Mouse (Mus musculus) midbrain, postnatal 0 days (tissue): ENCODE data around the gene Myo16. TPM values are rescaled to one million over a fixed set of nuclear protein-coding genes. Genes with fewer than 3 reads are reported as not detected.
A peak's percentile ranks its signal among the peaks of the same experiment; 100 is the strongest.

Experiments used
- ATAC-seq: fragments of 200-750 bp; cut with Nextera tagmentation; 2 replicates; pipeline ENCODE4 v1.8.0; 2017; ENCODE audit warnings: moderate number of reproducible peaks, mild to moderate bottlenecking, moderate TSS enrichment, moderate library complexity; ENCODE audit not compliant: low FRiP score
- DNase-seq: peaks from one replicate; pipeline ENCODE4 v3.0.0-alpha.2; 2015; ENCODE audit warnings: low spot score
- H3K27ac ChIP-seq: fragments of 300-500 bp; sonication (generic); 2 replicates; pipeline ENCODE4 v1.5.1; 2014; ENCODE audit warnings: low read depth, mild to moderate bottlenecking, low read length, mixed read lengths
- H3K27me3 ChIP-seq: fragments of 300-500 bp; sonication (generic); 2 replicates; pipeline ENCODE4 v1.6.1; 2014; ENCODE audit warnings: low read length, control low read depth, mixed read lengths; ENCODE audit not compliant: insufficient read depth
- H3K36me3 ChIP-seq: fragments of 300-500 bp; sonication (generic); 2 replicates; pipeline ENCODE4 v1.6.1; 2014; ENCODE audit warnings: low read length, control low read depth, mixed read lengths; ENCODE audit not compliant: insufficient read depth
- H3K4me1 ChIP-seq: fragments of 300-500 bp; sonication (generic); 2 replicates; pipeline ENCODE4 v1.6.1; 2014; ENCODE audit warnings: mild to moderate bottlenecking, control low read depth, antibody characterized with exemption, low read length, mixed read lengths; ENCODE audit not compliant: insufficient read depth
- H3K4me2 ChIP-seq: fragments of 300-500 bp; sonication (generic); 2 replicates; pipeline ENCODE4 v1.6.1; 2014; ENCODE audit warnings: low read depth, mild to moderate bottlenecking, low read length, mixed read lengths; ENCODE audit not compliant: poor library complexity, severe bottlenecking
- H3K4me3 ChIP-seq: fragments of 300-500 bp; sonication (generic); 2 replicates; pipeline ENCODE4 v1.5.1; 2014; ENCODE audit warnings: low read depth, mild to moderate bottlenecking, low read length, moderate library complexity
- H3K9ac ChIP-seq: fragments of 300-500 bp; sonication (generic); replicated peaks from 2 replicates; pipeline ENCODE4 v1.6.1; 2014; ENCODE audit warnings: mild to moderate bottlenecking, low read length, moderate library complexity, mixed read lengths; ENCODE audit not compliant: poor library complexity, severe bottlenecking
- H3K9me3 ChIP-seq: fragments of 300-500 bp; sonication (generic); 2 replicates; pipeline ENCODE4 v1.6.1; 2016; ENCODE audit warnings: low read length, control low read depth
- CTCF ChIP-seq: IDR thresholded peaks from 2 replicates; pipeline ENCODE4 v1.5.1; 2016; ENCODE audit warnings: antibody characterized with exemption, mild to moderate bottlenecking
- whole genome bisulfite sequencing: fragments of 180-500 bp; shearing (Covaris S2); extraction: QIAGEN DNeasy Blood & Tissue Kit; methylation state at CpG from one replicate; pipeline ENCODE4 v1.1.7; 2014; 5-methylcytosine and 5-hydroxymethylcytosine counted together
- polyA plus RNA-seq: library from polyadenylated mRNA; unstranded; fragments of >200 nt; fragmentation: Nextera tagmentation; extraction: Ambion mirVana; gene quantifications from 2 replicates; pipeline ENCODE4 v1.2.1, GENCODE M21; 2015
- total RNA-seq: library from RNA; depleted of rRNA; stranded (reverse); fragments of >200 nt; gene quantifications from 2 replicates; pipeline ENCODE4 v1.2.3, GENCODE M21; 2014

Gene Myo16
- total and polyA plus RNA-seq, 2 experiments from 2014 or later, result 7.7 to 59.9 TPM

DNA sequence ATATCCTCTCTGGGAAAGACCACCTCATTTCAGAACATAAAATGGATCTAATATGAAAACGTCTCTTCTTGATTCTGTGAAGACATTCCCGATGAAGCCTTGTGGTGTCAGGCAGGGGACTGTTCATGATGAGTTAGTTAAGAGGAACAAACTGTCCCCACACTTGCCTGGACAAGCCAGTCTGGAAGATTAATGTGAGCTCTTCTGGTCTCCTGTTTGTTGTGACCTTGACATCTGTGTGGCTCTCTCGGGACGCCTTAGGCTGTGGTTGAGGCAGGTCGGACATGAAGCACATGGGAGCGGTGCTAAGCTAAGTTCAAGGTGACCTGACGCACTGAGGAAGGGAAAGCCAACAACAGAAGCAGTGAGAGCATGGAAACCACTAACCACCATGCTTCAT is 291.3 kb downstream of the Myo16 start:
- DNase-seq (no peak), ATAC-seq (no peak)
- no peak for TF ChIP-seq CTCF
- 94% methylated on average over 7 of the region's 7 CpGs for WGBS
- Histone ChIP-seq H3K36me3 (peaks cover 4% of the 10 kb centered on the region; the same call in 1 of the 2 replicates), H3K4me1 (no peaks in the 10 kb centered on the region), H3K27me3 (no peaks in the 10 kb centered on the region), H3K9me3 (no peaks in the 10 kb centered on the region), H3K9ac (no peak overlapping the region), H3K4me3 (no peak overlapping the region), H3K27ac (no peak overlapping the region), H3K4me2 (no peak overlapping the region)

DNA sequence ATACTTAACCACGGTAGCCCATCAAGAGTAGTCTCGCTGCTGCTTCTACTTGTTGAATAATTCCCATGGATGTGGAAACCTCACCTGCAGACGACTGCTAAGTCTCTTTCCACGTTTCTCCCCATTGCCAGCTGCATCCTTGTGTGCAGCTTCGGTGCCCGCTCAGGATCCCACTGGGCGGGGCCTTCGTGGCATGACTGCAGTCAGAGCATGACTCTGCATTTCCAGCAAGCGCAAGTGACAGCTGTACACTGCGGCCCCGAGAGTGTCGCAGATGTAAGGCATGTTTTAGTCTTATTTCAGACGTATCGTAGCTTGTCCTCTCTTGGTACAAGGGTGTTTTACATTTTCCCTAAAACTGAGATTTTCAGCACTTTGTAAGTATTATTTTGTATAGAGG is 294.8 kb downstream of the Myo16 start:
- H3K4me3 ChIP-seq, result no peak overlapping the region
- no peak for ATAC-seq
- WGBS, result 78% methylated on average over 14 of the region's 14 CpGs
- H3K36me3 ChIP-seq, result no peaks in the 10 kb centered on the region
- no peaks in the 10 kb centered on the region for H3K4me1 ChIP-seq
- H3K9me3 ChIP-seq, result no peaks in the 10 kb centered on the region
- no peak overlapping the region for H3K4me2 ChIP-seq
- H3K27ac ChIP-seq, result no peak overlapping the region
- TF ChIP-seq CTCF, result no peak
- peak; percentile 8 for DNase-seq
- H3K27me3 ChIP-seq, result no peaks in the 10 kb centered on the region
- no peak overlapping the region for H3K9ac ChIP-seq

DNA sequence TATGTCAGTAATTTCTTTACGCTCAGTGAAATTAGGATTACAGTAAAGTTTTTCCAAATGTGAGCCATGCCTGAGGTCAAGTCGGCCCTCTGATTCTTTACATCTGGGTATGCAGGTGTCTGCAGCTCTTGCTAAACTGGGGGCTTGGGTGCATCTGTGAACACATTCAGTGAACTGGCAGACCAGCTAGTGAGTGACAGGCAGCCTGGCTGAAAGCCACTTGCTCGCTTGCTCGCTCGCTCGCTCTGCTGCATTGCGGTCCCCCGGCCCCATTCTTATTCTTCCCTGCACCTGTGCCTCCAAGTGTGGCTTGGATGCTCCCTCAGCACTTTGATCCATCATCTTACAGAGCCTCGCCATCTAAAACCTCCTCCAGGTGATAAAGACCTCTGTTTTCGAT is 299.3 kb downstream of the Myo16 start:
- Histone ChIP-seq H3K4me3 (no peak overlapping the region), H3K27ac (no peak overlapping the region), H3K9me3 (no peaks in the 10 kb centered on the region), H3K27me3 (no peaks in the 10 kb centered on the region), H3K36me3 (no peaks in the 10 kb centered on the region), H3K9ac (no peak overlapping the region), H3K4me1 (no peaks in the 10 kb centered on the region), H3K4me2 (no peak overlapping the region)
- ATAC-seq (no peak), DNase-seq (peak; percentile 58)
- WGBS, result 50% methylated on average over 10 of the region's 10 CpGs
- TF ChIP-seq CTCF, result no peak

DNA sequence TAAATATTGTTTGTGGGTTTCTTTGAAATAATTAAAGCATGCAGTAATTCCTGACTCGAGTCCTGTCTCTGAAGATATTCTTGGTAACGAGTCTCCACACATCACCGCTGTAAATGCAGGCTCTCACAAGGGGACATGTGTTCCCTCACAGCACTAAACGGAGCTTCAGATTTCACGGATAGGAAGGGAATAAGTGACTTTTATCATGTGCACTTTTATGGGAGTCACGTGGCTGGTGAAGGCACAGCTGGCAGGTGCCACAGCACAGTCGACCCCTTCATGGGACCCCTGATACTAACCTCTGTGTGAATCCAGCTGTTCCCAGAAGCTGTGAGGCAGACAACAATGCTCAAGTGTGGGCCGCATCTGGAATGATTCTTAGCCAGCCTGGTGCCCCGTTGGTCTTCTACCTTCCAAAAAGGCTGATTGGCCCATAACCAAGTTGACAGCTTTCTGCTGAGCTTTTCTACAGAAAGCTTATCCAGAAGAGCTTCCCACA is 304.5 kb downstream of the Myo16 start:
- no peak overlapping the region for H3K27ac ChIP-seq
- no peak overlapping the region for H3K9ac ChIP-seq
- no peak for TF ChIP-seq CTCF
- H3K36me3 ChIP-seq, result no peaks in the 10 kb centered on the region
- DNase-seq, result peak; percentile 21
- H3K4me1 ChIP-seq, result no peaks in the 10 kb centered on the region
- ATAC-seq, result no peak
- H3K9me3 ChIP-seq, result no peaks in the 10 kb centered on the region
- H3K4me2 ChIP-seq, result no peak overlapping the region
- WGBS, result 75% methylated on average over 9 of the region's 9 CpGs
- H3K27me3 ChIP-seq, result no peaks in the 10 kb centered on the region
- no peak overlapping the region for H3K4me3 ChIP-seq

DNA sequence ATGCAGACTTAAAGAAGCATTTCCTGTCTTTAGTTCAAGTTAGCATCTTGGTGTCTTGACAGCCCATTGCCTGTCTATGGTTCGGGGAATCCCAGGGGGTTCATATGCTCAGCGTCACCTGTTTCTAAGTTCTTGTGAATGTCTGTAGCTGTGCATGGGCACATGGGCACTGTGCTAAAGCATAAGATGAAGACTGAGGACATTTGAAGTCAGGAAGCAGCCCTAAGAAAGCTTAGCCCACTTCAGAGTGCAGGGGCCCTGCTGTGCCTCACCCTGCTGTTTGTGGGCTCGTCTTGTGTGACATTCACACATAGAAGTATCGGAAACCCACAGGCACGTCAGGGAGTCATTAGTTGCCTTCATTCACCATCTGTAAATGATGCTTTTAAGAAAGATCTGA is 308.6 kb downstream of the Myo16 start:
- H3K36me3 ChIP-seq, result no peaks in the 10 kb centered on the region
- no peak overlapping the region for H3K27ac ChIP-seq
- H3K4me1 ChIP-seq, result no peaks in the 10 kb centered on the region
- no peak overlapping the region for H3K4me2 ChIP-seq
- H3K4me3 ChIP-seq, result no peak overlapping the region
- no peaks in the 10 kb centered on the region for H3K9me3 ChIP-seq
- no peaks in the 10 kb centered on the region for H3K27me3 ChIP-seq
- TF ChIP-seq CTCF, result no peak
- WGBS, result 79% methylated on average over 5 of the region's 5 CpGs
- no peak for ATAC-seq
- DNase-seq, result no peak
- H3K9ac ChIP-seq, result no peak overlapping the region

DNA sequence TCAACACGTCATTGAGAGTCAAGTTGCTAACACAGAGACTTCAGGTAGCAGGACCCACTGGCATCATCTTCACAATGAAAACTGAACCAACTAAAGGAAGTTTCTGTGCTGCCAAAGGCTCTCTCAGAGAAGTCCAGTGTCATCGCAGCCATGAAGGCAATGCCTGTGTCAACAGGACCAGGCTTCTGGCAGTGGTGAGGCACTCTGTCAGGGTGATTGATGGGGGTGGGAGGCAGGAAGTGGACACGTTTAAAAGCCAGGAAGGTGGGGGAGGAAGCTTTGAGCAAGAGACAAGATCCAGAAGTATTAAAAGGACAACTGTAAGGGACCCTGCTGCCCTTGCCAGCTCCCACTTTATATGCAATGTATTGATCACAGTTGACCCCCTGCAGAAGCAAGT is 314.8 kb downstream of the Myo16 start:
- H3K36me3 ChIP-seq, result no peaks in the 10 kb centered on the region
- DNase-seq, result no peak
- H3K4me3 ChIP-seq, result no peak overlapping the region
- no peak overlapping the region for H3K9ac ChIP-seq
- WGBS, result 68% methylated on average over 3 of the region's 3 CpGs
- no peaks in the 10 kb centered on the region for H3K9me3 ChIP-seq
- no peak for ATAC-seq
- H3K4me1 ChIP-seq, result no peaks in the 10 kb centered on the region
- no peak for TF ChIP-seq CTCF
- no peaks in the 10 kb centered on the region for H3K27me3 ChIP-seq
- H3K4me2 ChIP-seq, result no peak overlapping the region
- no peak overlapping the region for H3K27ac ChIP-seq
